Mouse (Mus musculus) kidney, embryonic 16.5 days (tissue): Measurements from ENCODE around the gene Plppr2. TPM values are rescaled to one million over a fixed set of nuclear protein-coding genes. Genes with fewer than 3 reads are reported as not detected.
A peak's percentile ranks its signal among the peaks of the same experiment; 100 is the strongest.

Source experiments
- ATAC-seq: fragments of 200-750 bp; cut with Nextera tagmentation; 2 replicates; pipeline ENCODE4 v1.8.0; 2017; ENCODE audit warnings: moderate TSS enrichment; ENCODE audit not compliant: low FRiP score, low TSS enrichment
- H3K27ac ChIP-seq: fragments of 300-500 bp; sonication (generic); 2 replicates; pipeline ENCODE4 v1.5.1; 2014; ENCODE audit warnings: low read length
- H3K27me3 ChIP-seq: fragments of 300-500 bp; sonication (generic); 2 replicates; pipeline ENCODE4 v1.6.1; 2014; ENCODE audit warnings: low read length, control low read depth, mixed read lengths; ENCODE audit not compliant: insufficient read depth
- H3K36me3 ChIP-seq: fragments of 300-500 bp; sonication (generic); 2 replicates; pipeline ENCODE4 v1.6.1; 2014; ENCODE audit warnings: low read length, control low read depth, mixed read lengths; ENCODE audit not compliant: insufficient read depth
- H3K4me1 ChIP-seq: fragments of 300-500 bp; sonication (generic); 2 replicates; pipeline ENCODE4 v1.6.1; 2014; ENCODE audit warnings: low read length, control low read depth, mixed read lengths; ENCODE audit not compliant: insufficient read depth
- H3K4me2 ChIP-seq: fragments of 300-500 bp; sonication (generic); replicated peaks from 2 replicates; pipeline ENCODE4 v1.6.1; 2014; ENCODE audit warnings: low read depth, low read length
- H3K4me3 ChIP-seq: fragments of 300-500 bp; sonication (generic); 2 replicates; pipeline ENCODE4 v1.5.1; 2014; ENCODE audit warnings: mild to moderate bottlenecking, low read length
- H3K9ac ChIP-seq: fragments of 300-500 bp; sonication (generic); replicated peaks from 2 replicates; pipeline ENCODE4 v1.6.1; 2014; ENCODE audit warnings: low read length
- H3K9me3 ChIP-seq: fragments of 300-500 bp; sonication (generic); 2 replicates; pipeline ENCODE4 v1.6.1; 2016; ENCODE audit warnings: low read length, control low read depth
- WGBS: fragments of 180-500 bp; shearing (Covaris S2); extraction: QIAGEN DNeasy Blood & Tissue Kit; methylation state at CpG from one replicate; pipeline ENCODE4 v1.1.7; 2014; 5-methylcytosine and 5-hydroxymethylcytosine counted together
- polyA plus RNA-seq: library from polyadenylated mRNA; unstranded; fragments of >200 nt; fragmentation: Nextera tagmentation; extraction: Ambion mirVana; gene quantifications from 2 replicates; pipeline ENCODE4 v1.2.1, GENCODE M21; 2015

Plppr2 gene
- polyA plus RNA-seq, 1 experiment from 2014 or later: 10.4 TPM

DNA sequence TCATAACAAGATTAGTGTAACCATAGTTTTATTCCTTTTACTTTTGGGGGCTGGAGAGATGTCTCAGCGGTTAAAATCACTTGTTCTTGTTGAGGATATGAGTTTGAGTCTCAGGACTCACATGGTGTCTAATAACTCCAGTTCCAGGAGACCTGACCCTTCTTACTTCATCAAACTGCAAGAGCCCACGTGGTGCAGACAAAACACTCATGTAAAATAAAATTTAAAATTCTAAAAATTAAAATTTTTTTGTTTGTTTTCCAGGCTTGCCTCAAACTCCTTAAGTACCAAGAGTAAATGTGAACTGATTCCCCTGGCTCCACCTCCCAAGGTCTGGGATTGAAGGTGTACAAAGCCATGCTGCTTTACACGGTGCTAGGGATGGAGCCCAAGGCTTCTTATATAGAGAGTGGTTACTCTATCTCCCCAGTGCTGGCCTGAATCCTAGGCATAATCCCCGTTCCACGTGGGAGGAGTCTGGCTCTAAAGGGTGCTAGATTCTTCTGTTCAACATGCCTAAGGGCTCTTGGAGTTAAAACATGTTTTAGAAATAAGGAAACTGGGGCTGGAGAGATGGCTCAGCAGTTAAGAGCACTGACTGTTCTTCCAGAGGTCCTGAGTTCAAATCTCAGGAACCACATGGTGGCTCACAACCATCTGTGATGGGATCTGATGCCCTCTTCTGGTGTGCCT is 18.0 kb upstream of the Plppr2 start:
- H3K4me2 ChIP-seq: peak overlapping the region; percentile 66
- no peaks in the 10 kb centered on the region for H3K36me3 ChIP-seq
- no peak overlapping the region for H3K9ac ChIP-seq
- H3K4me3 ChIP-seq: peak overlapping the region; percentile 50; the same call in 1 of the 2 replicates
- WGBS: 22% methylated on average over 5 of the region's 5 CpGs
- H3K27me3 ChIP-seq: no peaks in the 10 kb centered on the region
- H3K4me1 ChIP-seq: peaks cover 19% of the 10 kb centered on the region
- no peak overlapping the region for H3K27ac ChIP-seq
- no peak for ATAC-seq
- no peaks in the 10 kb centered on the region for H3K9me3 ChIP-seq

DNA sequence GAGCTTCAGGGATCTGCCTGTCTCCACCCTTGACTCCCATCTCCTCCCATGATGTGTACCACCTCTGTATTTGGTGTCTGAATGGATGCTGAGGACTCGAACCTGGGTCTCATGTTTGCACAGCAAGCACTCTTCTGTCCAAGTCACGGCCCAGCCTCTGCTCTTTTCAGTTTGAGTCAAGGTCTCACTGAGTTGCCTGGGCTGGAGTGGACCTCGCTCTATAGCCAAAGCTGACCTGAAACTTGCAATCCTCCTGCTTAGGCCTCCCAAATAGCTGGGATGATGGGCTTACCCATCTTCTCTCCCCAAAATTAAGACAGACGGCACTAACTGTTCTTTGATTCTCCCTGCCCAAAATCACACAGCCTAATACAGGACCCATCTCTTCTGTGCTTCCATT is 13.8 kb upstream of the Plppr2 start:
- no peaks in the 10 kb centered on the region for H3K9me3 ChIP-seq
- no peak overlapping the region; the same call in 1 of the 2 replicates for H3K27ac ChIP-seq
- WGBS: 92% methylated on average over 4 of the region's 4 CpGs

DNA sequence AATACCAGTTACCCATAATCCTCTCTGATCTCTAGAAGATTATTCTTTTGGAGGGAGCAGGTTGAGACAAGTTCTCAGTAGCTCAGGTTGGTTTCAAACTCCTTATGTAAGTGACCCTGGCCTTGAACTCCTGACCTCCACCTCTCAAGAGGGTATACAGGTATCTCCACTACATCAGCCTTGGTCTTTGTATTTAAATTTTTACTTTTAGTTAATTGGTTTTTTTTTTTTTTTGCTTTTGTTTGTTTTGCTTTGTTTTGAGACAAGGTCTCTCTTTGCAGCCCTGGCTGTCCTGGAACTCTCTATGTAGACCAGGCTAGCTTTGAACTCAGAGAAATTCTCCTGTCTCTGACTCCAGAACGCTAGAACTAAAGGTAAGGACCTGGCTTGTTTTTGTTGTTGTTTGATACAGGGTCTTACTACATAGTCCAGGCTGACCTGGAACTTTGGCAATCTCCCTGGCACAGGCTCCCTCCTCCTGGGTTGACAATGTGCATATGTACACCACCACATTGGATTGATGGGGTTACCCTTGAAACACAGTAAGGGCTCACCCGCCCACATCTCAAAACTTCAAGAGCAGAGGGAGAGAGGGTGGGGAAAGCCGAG is 13.2 kb upstream of the Plppr2 start:
- peaks cover 28% of the 10 kb centered on the region for H3K4me1 ChIP-seq
- no peak overlapping the region for H3K9ac ChIP-seq
- no peak for ATAC-seq
- H3K9me3 ChIP-seq: no peaks in the 10 kb centered on the region
- H3K4me2 ChIP-seq: no peak overlapping the region
- no peak overlapping the region for H3K4me3 ChIP-seq
- WGBS: 42% methylated on average over 3 of the region's 3 CpGs
- H3K27ac ChIP-seq: peak overlapping the region; percentile 70; the same call in 1 of the 2 replicates
- H3K36me3 ChIP-seq: 0 out of 2 replicates have a peak, but pooled peaks cover 9% of the 10 kb centered on the region
- no peaks in the 10 kb centered on the region for H3K27me3 ChIP-seq

More for the DNA sequence above, 13.8 kb upstream of the Plppr2 start:
- no peak for ATAC-seq
- Histone ChIP-seq H3K9ac (no peak overlapping the region), H3K27me3 (no peaks in the 10 kb centered on the region), H3K4me2 (no peak overlapping the region), H3K4me3 (no peak overlapping the region), H3K36me3 (0 out of 2 replicates have a peak, but pooled peaks cover 9% of the 10 kb centered on the region), H3K4me1 (peaks cover 31% of the 10 kb centered on the region)

DNA sequence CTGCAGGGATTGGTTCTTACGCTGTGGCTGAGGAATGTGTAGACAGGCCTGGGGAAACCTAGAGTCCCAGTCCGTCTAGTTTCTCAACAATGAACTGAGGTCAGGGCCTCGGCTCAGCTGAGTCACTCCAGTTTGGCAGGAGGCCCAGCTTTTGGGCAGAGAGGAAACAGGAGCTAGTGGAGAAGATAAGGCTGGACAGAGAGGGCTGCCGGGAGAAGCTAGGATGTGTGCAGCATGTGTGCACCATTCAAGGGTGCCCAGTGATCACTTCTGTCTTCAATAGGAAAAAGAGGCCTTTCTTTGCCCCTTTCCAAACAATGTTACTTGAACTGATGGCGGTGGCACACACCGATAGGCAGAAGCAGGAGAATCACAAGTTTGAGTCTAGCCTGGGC is 12.7 kb upstream of the Plppr2 start:
- ATAC-seq: peak; percentile 33; the same call in 1 of the 2 replicates

DNA sequence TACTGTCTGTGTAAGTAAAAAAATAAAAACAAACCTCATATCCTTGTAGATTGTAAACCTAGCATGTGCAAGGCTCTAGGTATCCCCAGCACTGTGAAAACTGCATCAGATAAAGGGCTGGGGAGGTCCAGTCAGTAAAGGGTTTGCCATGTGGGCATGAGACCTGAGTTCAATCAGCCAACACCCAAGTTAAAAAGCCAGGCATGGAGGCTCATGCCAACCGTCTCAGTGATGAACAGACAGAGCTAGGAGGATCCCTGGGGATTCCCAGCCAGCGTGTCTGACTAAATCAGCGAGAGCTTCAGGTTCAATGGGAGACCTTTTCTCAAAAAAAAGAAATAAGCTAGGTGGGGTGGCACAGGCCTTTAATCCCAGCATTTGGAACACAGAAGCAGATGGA is 11.8 kb upstream of the Plppr2 start:
- Histone ChIP-seq H3K4me2 (no peak overlapping the region), H3K9ac (no peak overlapping the region), H3K27me3 (no peaks in the 10 kb centered on the region), H3K36me3 (0 out of 2 replicates have a peak, but pooled peaks cover 9% of the 10 kb centered on the region), H3K9me3 (no peaks in the 10 kb centered on the region), H3K27ac (no peak overlapping the region), H3K4me3 (no peak overlapping the region), H3K4me1 (peaks cover 28% of the 10 kb centered on the region)
- 87% methylated on average over 3 of the region's 3 CpGs for WGBS
- no peak for ATAC-seq

More for the DNA sequence above, 12.7 kb upstream of the Plppr2 start:
- Histone ChIP-seq H3K4me1 (peaks cover 28% of the 10 kb centered on the region), H3K36me3 (0 out of 2 replicates have a peak, but pooled peaks cover 9% of the 10 kb centered on the region), H3K4me3 (no peak overlapping the region), H3K27me3 (no peaks in the 10 kb centered on the region), H3K9ac (no peak overlapping the region), H3K4me2 (no peak overlapping the region), H3K9me3 (no peaks in the 10 kb centered on the region), H3K27ac (peak overlapping the region; percentile 70; the same call in 1 of the 2 replicates)
- WGBS: 58% methylated on average over 6 of the region's 6 CpGs

DNA sequence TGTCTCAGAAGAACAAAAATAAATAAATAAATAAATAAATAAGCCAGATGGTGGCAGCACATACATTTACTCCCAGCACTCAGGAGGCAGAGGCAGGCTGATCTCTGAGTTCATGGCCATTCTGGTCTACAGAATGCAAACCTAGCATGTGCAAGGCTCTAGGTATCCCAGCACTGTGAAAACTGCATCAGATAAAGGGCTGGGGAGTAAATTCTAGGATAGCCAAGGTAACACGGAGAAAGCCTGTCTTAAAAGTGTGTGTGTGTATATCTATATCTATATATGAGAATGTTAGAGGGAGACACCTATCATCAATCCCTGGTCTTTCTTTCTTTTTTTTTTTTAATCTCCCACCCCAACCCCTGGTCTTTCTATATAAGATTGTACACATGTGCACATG is 11.3 kb upstream of the Plppr2 start:
- H3K4me3 ChIP-seq: no peak overlapping the region
- H3K27ac ChIP-seq: no peak overlapping the region
- no peak overlapping the region for H3K4me2 ChIP-seq
- ATAC-seq: no peak
- no peaks in the 10 kb centered on the region for H3K27me3 ChIP-seq
- WGBS: 100% methylated on average over 1 of the region's 1 CpGs
- peaks cover 28% of the 10 kb centered on the region for H3K4me1 ChIP-seq
- H3K9ac ChIP-seq: no peak overlapping the region
- H3K9me3 ChIP-seq: no peaks in the 10 kb centered on the region
- 0 out of 2 replicates have a peak, but pooled peaks cover 9% of the 10 kb centered on the region for H3K36me3 ChIP-seq

DNA sequence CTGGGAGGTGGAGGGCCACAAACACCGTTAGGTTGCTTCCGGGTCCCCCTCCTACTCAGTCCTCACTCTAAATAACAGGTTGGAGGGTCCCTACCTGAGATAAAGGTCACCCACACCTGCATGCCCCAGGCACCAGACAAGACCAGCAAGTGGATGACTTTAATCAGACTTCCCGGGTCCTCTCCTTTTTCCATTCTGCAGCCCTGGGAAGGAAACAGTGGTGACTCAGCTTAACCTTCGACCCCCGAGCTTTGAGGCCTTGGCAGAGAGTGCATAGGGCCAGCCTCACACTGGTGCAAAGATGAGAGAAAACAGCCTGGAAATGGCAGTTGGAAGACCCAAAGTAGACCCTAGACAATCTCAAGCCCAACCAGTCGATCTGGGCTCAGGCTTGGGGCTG is 10.7 kb upstream of the Plppr2 start:
- WGBS: 77% methylated on average over 6 of the region's 6 CpGs

DNA sequence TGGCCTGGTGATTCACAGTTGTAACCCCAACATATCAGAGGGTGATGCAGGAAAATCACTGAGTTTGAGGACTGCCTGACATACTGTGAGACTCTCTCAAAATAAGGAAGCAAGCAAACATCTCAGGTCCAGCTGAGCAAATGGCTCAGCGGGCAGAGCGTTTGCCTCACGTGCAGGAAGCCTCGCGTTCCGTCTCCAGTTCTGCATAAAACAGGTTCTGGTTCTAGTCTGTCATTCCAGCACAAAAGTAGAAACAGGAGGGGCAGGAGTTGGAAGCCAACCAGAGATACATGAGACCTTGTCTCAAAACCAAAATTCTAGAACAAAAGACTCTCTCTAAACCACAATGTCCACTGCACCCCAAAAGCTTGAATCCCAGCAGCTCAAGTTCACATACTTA is 10.0 kb upstream of the Plppr2 start:
- Histone ChIP-seq H3K4me1 (peaks cover 28% of the 10 kb centered on the region), H3K4me3 (peak overlapping the region; percentile 60), H3K9ac (peak overlapping the region; percentile 70), H3K9me3 (no peaks in the 10 kb centered on the region), H3K36me3 (0 out of 2 replicates have a peak, but pooled peaks cover 9% of the 10 kb centered on the region), H3K27ac (peak overlapping the region; percentile 26; the same call in 1 of the 2 replicates), H3K27me3 (no peaks in the 10 kb centered on the region), H3K4me2 (peak overlapping the region; percentile 64)
- 0% methylated on average over 6 of the region's 6 CpGs for WGBS
- ATAC-seq: no peak

More for the DNA sequence above, 10.7 kb upstream of the Plppr2 start:
- no peaks in the 10 kb centered on the region for H3K9me3 ChIP-seq
- H3K36me3 ChIP-seq: 0 out of 2 replicates have a peak, but pooled peaks cover 9% of the 10 kb centered on the region
- ATAC-seq: no peak
- H3K27ac ChIP-seq: no peak overlapping the region
- H3K27me3 ChIP-seq: no peaks in the 10 kb centered on the region
- H3K9ac ChIP-seq: peak overlapping the region; percentile 70
- H3K4me2 ChIP-seq: peak overlapping the region; percentile 64
- H3K4me1 ChIP-seq: peaks cover 28% of the 10 kb centered on the region
- peak overlapping the region; percentile 60 for H3K4me3 ChIP-seq

DNA sequence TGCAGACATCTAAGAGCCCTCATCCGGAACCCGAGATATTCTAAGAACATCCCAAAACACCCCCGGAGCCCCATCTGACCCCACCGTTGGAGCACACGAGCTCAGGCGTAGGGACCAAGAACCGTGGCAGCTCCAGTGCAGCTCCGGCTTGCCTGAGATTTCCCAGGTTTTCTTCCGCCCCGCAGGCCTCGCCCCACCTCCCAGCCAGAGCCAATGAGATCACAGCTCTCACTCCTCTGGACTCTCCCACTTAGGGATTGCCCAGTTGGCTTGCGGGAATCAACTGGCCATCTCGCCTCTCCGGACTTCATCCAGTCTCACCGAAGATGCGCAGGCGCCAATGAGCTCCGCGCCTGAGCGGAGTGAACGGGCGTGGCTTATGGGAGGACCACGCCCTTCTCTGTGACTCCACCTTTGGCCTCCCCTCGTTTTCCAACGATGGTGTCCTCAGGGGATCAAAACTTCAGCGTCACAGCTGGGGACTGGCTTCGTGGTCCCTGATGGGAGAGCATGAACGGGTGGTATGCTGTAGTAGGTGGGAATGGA is 9.6 kb upstream of the Plppr2 start, which contains the start of the genes Ccdc159 and Tmem205:
Ccdc159 (plus strand) TSS at position 264 of the 546 bp plus-strand sequence.
Tmem205 (minus strand) TSS at position 349 of the 546 bp plus-strand sequence.
- 0% methylated on average over 28 of the region's 28 CpGs for WGBS

More for the DNA sequence above, 9.6 kb upstream of the Plppr2 start, which contains the start of the genes Ccdc159 and Tmem205:
- Histone ChIP-seq H3K27ac (peak within 1 kb of the TSS; percentile 35), H3K27me3 (no peaks in the 10 kb centered on the region), H3K4me1 (peaks cover 28% of the 10 kb centered on the region), H3K9me3 (no peaks in the 10 kb centered on the region), H3K9ac (peak within 1 kb of the TSS; percentile 70), H3K4me2 (peak within 1 kb of the TSS; percentile 64), H3K36me3 (0 out of 2 replicates have a peak, but pooled peaks cover 9% of the 10 kb centered on the region), H3K4me3 (peak within 1 kb of the TSS; percentile 60)
- peak; percentile 99 for ATAC-seq
